Mouse (Mus musculus) liver (tissue): ENCODE data around the gene Ednra.
"Not testable (repeated sequence)": the region's sequence is repeated elsewhere in the genome, so short reads cannot be mapped to it uniquely, and the experiment has no call there.

ENCODE experiments used
- DNase-seq: peaks from one replicate; pipeline ENCODE4 v3.0.0-alpha.2; 2020; ENCODE audit warnings: mixed read lengths

Ednra gene

GRCm38 (mm10) chr8:77714455-77714854, 9.8 kb downstream of the Ednra start:
- no peak for DNase-seq

GRCm38 (mm10) chr8:77713688-77714087, 10.6 kb downstream of the Ednra start:
- no peak for DNase-seq

GRCm38 (mm10) chr8:77704768-77705167, 19.5 kb downstream of the Ednra start:
- DNase-seq, result no peak

- DNase-seq, result no peak
Measured at GRCm38 (mm10) chr8:77698028-77698427, 26.2 kb downstream of the Ednra start.

GRCm38 (mm10) chr8:77696182-77696581, 28.1 kb downstream of the Ednra start:
- no peak for DNase-seq

GRCm38 (mm10) chr8:77695486-77696058, 28.7 kb downstream of the Ednra start:
- no peak for DNase-seq

GRCm38 (mm10) chr8:77695070-77695469, 29.2 kb downstream of the Ednra start:
- DNase-seq, result no peak

- DNase-seq, result no peak
Measured at GRCm38 (mm10) chr8:77694588-77694987, 29.7 kb downstream of the Ednra start.

GRCm38 (mm10) chr8:77689421-77690059, 34.7 kb downstream of the Ednra start:
- not testable (repeated sequence) for DNase-seq

GRCm38 (mm10) chr8:77688978-77689377, 35.3 kb downstream of the Ednra start:
- no peak for DNase-seq

GRCm38 (mm10) chr8:77684372-77684771, 39.9 kb downstream of the Ednra start:
- DNase-seq, result no peak

- DNase-seq, result no peak
Measured at GRCm38 (mm10) chr8:77683356-77684106, 40.7 kb downstream of the Ednra start.

GRCm38 (mm10) chr8:77682008-77682934, 42.0 kb downstream of the Ednra start:
- DNase-seq, result no peak

GRCm38 (mm10) chr8:77672036-77672435, 52.2 kb downstream of the Ednra start:
- no peak for DNase-seq

GRCm38 (mm10) chr8:77670612-77671363, 53.5 kb downstream of the Ednra start:
- no peak for DNase-seq

GRCm38 (mm10) chr8:77667916-77668315, 56.3 kb downstream of the Ednra start:
- DNase-seq, result no peak

- DNase-seq, result no peak
Measured at GRCm38 (mm10) chr8:77664901-77665300, 59.4 kb downstream of the Ednra start.

- no peak for DNase-seq
Measured at GRCm38 (mm10) chr8:77659534-77660080, 64.7 kb downstream of the Ednra start.

- no peak for DNase-seq
Measured at GRCm38 (mm10) chr8:77658356-77658755, 65.9 kb downstream of the Ednra start.

GRCm38 (mm10) chr8:77650646-77651190, 73.5 kb downstream of the Ednra start:
- DNase-seq, result no peak

GRCm38 (mm10) chr8:77640093-77640839, 84.0 kb downstream of the Ednra start:
- DNase-seq, result no peak
